Mouse (Mus musculus): ENCODE measurements around the gene Klhl31.

The Klhl31 gene

DNA sequence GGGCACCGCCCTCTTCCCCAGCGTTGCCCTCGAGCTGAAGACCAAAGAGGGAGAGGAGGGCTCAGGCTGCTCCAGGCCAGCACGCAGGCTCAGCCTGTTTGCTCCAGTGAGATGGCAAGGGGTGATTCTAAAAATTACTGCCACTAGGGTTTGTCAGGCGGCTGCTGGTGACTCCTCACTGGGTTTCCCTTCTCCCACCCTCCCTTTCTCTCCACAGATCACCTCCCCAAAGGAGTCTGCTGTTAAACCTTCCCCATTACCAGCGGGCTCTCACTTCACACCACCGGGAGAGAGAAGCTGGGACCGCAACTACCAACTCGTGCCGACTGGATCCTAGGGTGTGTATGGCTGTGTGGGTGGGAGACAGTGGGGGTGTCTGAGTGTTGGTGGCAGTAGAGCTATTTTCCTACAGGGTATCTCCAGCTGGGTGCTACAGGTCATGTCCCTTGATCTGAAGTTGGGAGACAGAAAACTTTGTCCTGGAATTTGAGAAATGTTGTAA, at the start of gene Klhl31:
Gene Klhl31, plus strand, starts transcription at position 51 of the 502 bp plus-strand sequence.
- in situ Hi-C loops (cut with MboI, MseI): no loop called here

DNA sequence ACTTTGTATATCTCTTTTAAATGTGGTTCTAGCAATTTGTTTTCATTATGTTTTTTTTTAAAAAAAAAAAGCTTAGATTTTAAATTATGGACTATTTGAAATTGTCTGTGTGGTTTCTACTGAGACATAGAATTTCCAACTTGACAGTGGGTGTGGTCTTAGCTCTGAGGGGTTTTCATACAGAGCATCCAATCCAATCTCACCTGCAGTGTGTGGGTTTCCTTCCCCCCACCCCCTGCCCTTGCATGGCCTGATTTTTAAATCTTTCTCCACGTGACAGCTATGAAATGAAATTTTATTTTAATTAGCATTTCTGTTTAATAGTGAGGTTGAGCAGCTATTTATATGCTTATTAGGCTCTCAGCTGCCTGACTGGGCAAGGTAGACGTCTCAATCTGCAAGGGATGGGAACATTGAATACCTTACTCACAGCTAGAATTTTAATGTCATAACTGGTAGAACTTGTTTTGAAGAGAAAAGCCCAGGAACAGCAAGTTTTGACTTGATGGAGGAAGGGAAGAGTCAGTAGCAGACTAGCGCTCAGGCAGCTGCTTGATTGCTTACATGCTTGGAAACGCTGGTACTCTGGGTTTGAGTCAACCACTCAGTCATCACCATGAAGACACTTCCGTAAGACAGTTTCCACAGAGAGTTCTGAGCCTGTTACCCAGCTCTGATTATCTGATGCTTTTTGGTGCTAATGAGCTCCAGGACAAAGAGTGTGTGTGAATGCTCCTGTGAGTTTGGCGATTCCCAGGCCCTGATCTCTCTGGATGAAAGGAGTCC, 49.3 kb upstream of the Klhl31 start:
- in situ Hi-C loops (cut with MboI, MseI): no loop called here

DNA sequence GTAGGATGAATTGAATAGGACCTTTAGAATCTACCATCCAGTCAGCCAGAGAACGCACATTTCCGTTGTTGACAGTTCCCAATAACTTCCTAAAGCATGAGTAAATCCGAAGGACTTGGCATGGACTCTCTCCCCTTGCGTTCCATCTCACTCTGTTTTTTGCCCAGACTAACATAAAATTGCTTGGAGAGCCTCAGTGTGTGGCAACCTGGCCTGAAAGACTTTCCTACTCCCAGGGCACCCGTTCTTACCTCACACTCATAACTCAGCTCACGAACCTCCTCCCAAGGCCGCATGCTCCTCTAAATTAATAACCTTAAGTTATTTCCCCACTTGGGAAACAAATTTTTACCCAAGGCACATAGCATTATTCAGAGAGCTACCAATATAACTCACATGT, 48.7 kb upstream of the Klhl31 start:
- in situ Hi-C loops (cut with MboI, MseI): no loop called here

DNA sequence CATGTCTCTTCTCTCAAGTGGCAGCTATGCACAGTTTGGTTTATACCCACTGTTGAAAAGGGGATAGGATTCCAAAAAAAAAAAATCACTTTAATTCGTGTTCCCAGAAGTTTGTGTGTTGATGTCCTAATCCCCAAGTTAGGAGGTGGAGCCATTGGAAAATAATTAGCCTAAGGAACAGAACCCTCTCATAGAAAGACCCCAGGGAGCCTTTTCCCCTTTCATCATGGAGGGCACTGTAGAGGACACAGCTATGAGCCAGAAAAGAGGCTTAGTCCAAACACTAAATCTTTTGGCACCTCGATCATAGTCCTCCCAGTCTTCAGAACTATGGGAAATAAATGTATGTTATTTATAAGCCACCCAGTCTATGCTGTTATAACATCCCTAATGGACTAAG, 46.8 kb upstream of the Klhl31 start:
- in situ Hi-C loops (cut with MboI, MseI): no loop called here

- in situ Hi-C loops (cut with MboI, MseI): no loop called here
Measured at GRCm38 (mm10) chr9:77592423-77592822, 43.9 kb upstream of the Klhl31 start.

- in situ Hi-C loops (cut with MboI, MseI): no loop called here
Measured at GRCm38 (mm10) chr9:77595006-77595626, 41.2 kb upstream of the Klhl31 start.

DNA sequence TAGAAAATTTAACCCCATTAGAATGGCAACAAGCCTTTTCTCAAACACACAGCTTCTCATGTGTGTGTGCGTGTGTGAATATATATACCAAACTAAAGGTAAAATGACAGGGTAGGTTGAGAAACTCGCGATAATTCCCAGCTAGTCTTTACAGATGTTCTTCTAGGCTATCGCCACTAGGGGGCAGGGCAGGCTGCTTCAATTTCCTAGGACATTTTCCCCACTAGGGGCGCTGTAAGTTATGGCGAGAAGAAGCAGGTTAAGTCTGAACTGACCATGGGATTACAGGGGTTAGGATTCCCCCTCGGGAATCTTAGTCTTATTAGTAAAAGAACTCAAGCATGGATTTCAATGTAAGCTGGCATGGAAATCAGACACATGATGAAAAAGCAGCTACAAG, 39.9 kb upstream of the Klhl31 start:
- in situ Hi-C loops (cut with MboI, MseI): no loop called here

GRCm38 (mm10) chr9:77598560-77598959, 37.7 kb upstream of the Klhl31 start:
- in situ Hi-C loops (cut with MboI, MseI): no loop called here

- in situ Hi-C loops (cut with MboI, MseI): loop anchor here (5.0 to 25.0 kb wide), 2 partner anchors 195 to 890 kb away; no protein-coding TSS in a partner anchor
Measured at GRCm38 (mm10) chr9:77602302-77603266, 33.7 kb upstream of the Klhl31 start.

GRCm38 (mm10) chr9:77603965-77604509, 32.3 kb upstream of the Klhl31 start:
- in situ Hi-C loops (cut with MboI, MseI): loop anchor here (5.0 to 25.0 kb wide), 2 partner anchors 197 to 892 kb away; no protein-coding TSS in a partner anchor

DNA sequence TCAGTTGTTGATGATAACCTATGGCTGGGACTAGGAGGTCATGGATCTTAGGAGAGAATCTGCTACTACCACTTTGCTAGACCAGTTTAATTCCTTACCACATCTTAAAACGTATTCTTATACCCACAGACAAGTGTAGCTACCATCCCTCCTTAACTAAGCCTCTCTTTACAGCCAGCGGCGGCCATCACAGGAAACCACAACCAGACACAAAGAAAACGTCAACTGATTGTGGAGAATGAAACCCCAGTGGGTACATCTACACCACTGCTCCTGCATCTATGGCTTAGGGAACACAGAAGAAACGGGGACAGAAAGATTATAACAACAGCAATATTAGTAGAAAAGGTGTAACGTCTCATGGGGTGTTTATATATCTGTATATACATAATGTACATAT, 29.0 kb upstream of the Klhl31 start:
- in situ Hi-C loops (cut with MboI, MseI): loop anchor here (25.0 kb wide), 1 partner anchor 895 kb away; no protein-coding TSS in a partner anchor

- in situ Hi-C loops (cut with MboI, MseI): loop anchor here (25.0 kb wide), 1 partner anchor 896 kb away; no protein-coding TSS in a partner anchor
Measured at GRCm38 (mm10) chr9:77607840-77608239, 28.5 kb upstream of the Klhl31 start.

DNA sequence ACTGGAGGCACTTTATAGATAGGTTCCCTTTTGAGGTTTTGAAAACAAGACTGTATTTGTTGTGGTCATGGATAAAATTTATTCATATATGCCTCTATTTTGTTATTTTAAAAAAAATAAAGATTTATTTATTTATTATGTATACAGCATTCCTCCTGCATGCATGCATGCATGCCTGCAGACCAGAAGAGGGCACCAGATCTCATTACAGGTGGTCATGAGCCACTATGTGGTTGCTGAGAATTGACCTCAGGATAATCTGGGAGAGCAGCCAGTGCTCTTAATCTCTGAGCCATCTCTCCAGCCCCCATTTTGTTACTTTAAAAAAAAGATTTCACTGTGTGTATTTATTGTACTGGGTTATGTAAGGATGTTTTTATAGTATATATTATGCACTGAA, 25.5 kb upstream of the Klhl31 start:
- in situ Hi-C loops (cut with MboI, MseI): loop anchor here (25.0 kb wide), 1 partner anchor 899 kb away; no protein-coding TSS in a partner anchor

DNA sequence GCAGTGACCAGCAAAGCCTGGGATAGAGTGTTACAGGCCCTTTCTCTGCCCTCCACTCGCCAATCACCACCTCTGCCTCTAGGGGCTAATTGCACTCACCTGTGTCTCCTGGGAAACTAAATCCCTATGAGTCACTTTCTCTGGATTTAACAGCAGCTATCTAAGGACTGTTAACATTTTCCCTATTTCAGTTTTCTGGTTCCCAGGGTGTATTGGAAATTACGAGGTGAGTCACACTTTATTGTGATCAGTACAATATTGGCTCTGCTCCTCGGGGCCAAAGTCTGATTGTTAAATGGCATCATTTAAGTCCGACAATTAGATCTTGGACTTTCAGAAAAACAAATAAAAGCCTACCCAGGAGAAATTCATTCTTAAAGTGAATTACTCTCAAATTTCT, 24.0 kb upstream of the Klhl31 start:
- in situ Hi-C loops (cut with MboI, MseI): loop anchor here (25.0 kb wide), 1 partner anchor 900 kb away; no protein-coding TSS in a partner anchor

GRCm38 (mm10) chr9:77615868-77616267, 20.4 kb upstream of the Klhl31 start:
- in situ Hi-C loops (cut with MboI, MseI): loop anchor here (25.0 kb wide), 1 partner anchor 904 kb away; no protein-coding TSS in a partner anchor

DNA sequence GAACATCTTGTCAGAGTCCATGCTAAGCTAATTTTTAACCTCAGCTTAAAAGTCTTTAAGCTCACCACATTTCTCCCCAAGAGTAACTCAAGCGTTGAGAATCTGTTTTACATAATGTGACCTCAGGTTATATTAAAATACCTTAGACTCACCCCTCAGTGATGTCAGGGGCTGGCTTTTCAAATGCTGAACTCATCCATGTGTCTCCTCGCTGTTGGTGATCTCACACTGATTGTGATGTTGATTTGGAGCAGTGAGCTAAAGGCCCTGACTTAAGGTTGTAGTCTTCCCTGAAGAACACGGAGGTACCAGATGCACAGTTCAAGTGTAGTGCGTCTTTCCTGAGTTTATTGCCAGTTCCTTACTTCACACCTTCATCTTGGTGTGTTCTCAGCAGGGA, 19.5 kb upstream of the Klhl31 start:
- in situ Hi-C loops (cut with MboI, MseI): loop anchor here (25.0 kb wide), 1 partner anchor 904 kb away; no protein-coding TSS in a partner anchor

DNA sequence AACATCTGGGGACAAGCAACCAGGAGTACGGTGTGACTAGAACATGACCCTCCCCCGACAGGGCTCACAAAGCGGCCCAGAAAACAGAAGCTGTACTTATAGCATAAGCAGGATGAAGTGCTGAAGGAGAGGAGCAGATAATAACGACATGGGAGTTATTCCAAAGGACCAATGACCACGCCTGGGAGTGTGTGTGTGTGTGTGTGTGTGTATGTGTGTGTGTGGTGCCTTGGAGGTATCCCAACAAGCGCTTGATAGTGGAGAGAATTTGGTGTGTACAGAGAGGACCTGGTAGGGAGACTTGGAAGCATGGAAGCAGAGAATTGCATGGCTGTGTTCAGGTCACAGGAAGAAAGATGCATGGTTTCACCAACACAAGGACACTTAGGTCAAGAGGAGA, 18.5 kb upstream of the Klhl31 start:
- in situ Hi-C loops (cut with MboI, MseI): loop anchor here (25.0 kb wide), 1 partner anchor 905 kb away; no protein-coding TSS in a partner anchor

DNA sequence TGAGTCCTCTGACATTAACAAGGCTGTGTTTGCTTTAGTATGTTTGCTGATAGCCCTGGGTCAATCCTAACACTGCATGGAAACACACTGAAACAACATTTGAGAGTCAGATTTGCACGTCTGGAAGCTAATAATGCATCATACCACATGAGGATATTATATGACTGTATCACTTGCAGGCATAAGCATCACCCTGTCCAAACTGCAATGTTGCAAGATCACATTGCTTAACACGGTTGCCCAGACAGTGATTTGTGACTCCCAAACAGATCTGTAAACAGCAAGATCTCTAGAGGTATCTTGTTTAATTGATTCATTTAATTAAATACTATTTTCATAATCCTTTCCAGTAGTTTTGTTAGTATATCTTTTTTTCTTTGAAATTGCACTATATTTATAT, 17.9 kb upstream of the Klhl31 start:
- in situ Hi-C loops (cut with MboI, MseI): loop anchor here (25.0 kb wide), 1 partner anchor 906 kb away; no protein-coding TSS in a partner anchor

DNA sequence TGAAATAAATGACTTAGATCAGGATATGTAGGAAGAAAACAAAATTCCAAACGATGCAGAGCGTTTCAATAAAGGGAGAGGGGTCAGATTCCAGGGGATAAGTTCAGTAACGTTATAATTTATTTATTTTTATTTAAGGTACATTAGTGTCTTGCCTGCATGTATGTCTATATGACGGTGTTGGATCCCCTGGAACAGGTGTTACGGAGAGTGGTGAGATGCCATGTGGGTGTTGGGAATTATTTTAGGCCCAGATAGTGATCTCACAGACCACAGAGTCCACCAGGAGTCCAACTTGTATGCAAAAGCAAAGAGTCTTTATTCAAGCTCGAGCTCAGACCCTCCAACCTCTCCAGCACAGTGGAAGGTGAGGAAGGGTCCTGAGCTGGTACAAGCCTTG, 16.2 kb upstream of the Klhl31 start:
- in situ Hi-C loops (cut with MboI, MseI): loop anchor here (25.0 kb wide), 1 partner anchor 908 kb away; no protein-coding TSS in a partner anchor

DNA sequence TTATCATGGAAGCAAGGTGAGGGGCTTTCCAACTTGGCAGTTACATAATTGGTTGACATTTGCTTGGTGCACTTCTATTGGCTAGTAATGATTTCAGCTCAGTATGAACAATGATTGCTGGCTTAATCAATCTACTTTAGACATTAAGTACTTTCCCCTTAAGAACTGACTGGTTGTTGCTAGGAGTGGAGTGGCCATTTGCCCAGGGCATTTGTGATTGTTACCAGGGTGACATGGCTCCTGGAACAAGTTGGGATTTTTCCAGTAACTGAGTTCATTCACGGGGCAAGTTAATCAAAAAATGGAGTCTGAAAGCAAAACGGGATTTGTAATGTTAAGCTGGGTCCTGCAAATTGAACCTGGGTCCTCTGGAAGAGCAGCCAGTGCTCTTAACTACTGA, 15.8 kb upstream of the Klhl31 start:
- in situ Hi-C loops (cut with MboI, MseI): loop anchor here (25.0 kb wide), 1 partner anchor 908 kb away; no protein-coding TSS in a partner anchor

GRCm38 (mm10) chr9:77622874-77623273, 13.4 kb upstream of the Klhl31 start:
- in situ Hi-C loops (cut with MboI, MseI): loop anchor here (25.0 kb wide), 1 partner anchor 911 kb away; no protein-coding TSS in a partner anchor
